11 mouse cellular contexts compared by ENCODE assay signal in the genomic region with DNA sequence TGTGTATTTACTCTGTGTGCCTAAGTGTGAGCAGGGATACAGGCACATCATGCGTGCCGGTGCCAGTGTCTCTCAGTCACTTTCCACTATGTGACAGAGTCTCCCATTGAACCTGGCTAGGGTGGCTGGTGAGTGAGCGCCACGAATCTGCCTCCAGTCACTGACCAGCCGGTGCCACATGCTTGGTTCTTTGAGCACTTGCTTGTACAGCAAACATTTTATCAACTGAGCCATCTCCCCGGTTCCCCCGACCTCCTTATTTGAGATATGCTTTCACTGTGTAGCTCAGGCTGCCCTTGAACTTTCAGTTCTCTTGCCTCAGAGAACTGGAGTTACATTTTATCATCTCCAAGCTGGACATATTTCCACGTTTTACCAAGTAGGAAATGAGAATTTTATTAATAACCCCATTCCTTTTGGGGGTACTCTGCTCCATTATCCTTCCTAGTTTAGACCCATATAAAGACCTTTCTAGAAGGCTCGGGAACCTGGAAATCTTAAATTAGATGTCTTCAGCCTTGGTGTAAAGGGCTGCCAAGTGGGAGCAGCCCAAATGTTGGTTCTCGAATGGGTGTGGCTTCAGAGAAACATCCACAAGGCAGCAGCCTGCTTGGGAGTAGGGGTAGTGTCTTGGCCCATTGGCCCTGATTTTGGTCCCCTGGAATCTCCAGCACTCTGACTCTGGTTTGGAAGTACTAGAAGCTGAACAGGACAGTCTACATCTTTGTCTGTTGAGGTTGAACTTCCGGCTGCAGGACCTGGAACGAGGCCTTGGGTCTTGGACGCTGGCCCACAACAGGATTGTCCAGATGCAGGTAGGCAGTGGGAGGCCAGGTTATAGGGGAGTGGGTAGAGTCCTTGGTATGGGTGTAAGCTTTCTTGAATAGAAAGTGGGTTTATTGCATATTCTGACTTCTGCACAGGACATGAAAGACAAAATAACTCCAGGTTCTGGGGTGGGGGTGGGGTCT. TPM values are rescaled to one million over a fixed set of nuclear protein-coding genes. Genes with fewer than 3 reads are reported as not detected.
A peak's percentile ranks its signal among the peaks of the same experiment; 100 is the strongest.
DNase-seq lines count a peak whose midpoint lies in the region; ATAC-seq and TF ChIP-seq lines count a peak whose summit lies in the region.
"Had no signal": no experiment of that assay in that cellular context is flagged by ENCODE, and none has a peak within 500 bp of the region (broad histone marks: within the 10 kb centered on the region; RNA-seq: fewer than 3 reads in every experiment).

No protein-coding gene starts in this region.

- no peaks in the 10 kb centered on the region for H3K9me3 ChIP-seq in hindbrain, embryonic 12.5 days (replicated peaks)
- no peaks in the 10 kb centered on the region for H3K9me3 ChIP-seq in hindbrain, postnatal 0 days (ENCODE audit: low read length)
- no peaks in the 10 kb centered on the region for H3K9me3 ChIP-seq in ES-E14 (ENCODE audit: control insufficient read depth, insufficient read depth, low read depth, low read length)
- H3K9me3 ChIP-seq in limb, embryonic 14.5 days (ENCODE audit: control insufficient read depth, low read length): no peaks in the 10 kb centered on the region

- H3K4me1 ChIP-seq in hindbrain, embryonic 12.5 days: peaks cover 7% of the 10 kb centered on the region; the same call in 1 of the 2 replicates
- peaks cover 2% of the 10 kb centered on the region; the same call in 1 of the 2 replicates for H3K4me1 ChIP-seq in hindbrain, postnatal 0 days (ENCODE audit: insufficient read depth, low read length)
- H3K4me1 ChIP-seq in ES-E14 (ENCODE audit: control insufficient read depth in 2 of 2, insufficient read depth in 2 of 2, low read length in 2 of 2, poor library complexity in 1 of 2): peaks cover 0 to 6% of the 10 kb centered on the region in 2 experiments; a peak in 2 of 4 replicates
- H3K4me1 ChIP-seq in limb, embryonic 14.5 days (ENCODE audit: control insufficient read depth, insufficient read depth, low read length): peaks cover 9% of the 10 kb centered on the region

- H3K36me3 ChIP-seq in hindbrain, embryonic 12.5 days: peaks cover 16% of the 10 kb centered on the region
- H3K36me3 ChIP-seq in hindbrain, postnatal 0 days (ENCODE audit: insufficient read depth, low read length): no peaks in the 10 kb centered on the region
- H3K36me3 ChIP-seq in ES-E14 (ENCODE audit: control insufficient read depth, insufficient read depth, low read length, poor library complexity, severe bottlenecking): peaks cover 5% of the 10 kb centered on the region; the same call in 1 of the 2 replicates
- H3K36me3 ChIP-seq in limb, embryonic 14.5 days (ENCODE audit: control insufficient read depth, insufficient read depth, low read length): peaks cover 36% of the 10 kb centered on the region

- no peak for TF ChIP-seq CTCF in hindbrain, postnatal 0 days (IDR thresholded peaks at IDR 0.05; ENCODE audit: low read depth)

- WGBS in hindbrain, embryonic 12.5 days: 80% methylated on average over 13 of the region's 13 CpGs
- WGBS in hindbrain, postnatal 0 days: 78% methylated on average over 13 of the region's 13 CpGs
- 70% methylated on average over 13 of the region's 13 CpGs for WGBS in limb, embryonic 14.5 days

- peak overlapping the region; percentile 27; the same call in 1 of the 2 replicates for H3K4me3 ChIP-seq in hindbrain, embryonic 12.5 days
- H3K4me3 ChIP-seq in hindbrain, postnatal 0 days (ENCODE audit: low read length): no peak overlapping the region
- H3K4me3 ChIP-seq in ES-E14 (ENCODE audit: insufficient read depth in 1 of 2, low read depth in 1 of 2, low read length in 2 of 2, poor library complexity in 1 of 2, severe bottlenecking in 1 of 2): peak overlapping the region; percentile 68 to 78; a peak in 3 of 4 replicates
- H3K4me3 ChIP-seq in limb, embryonic 14.5 days (replicated peaks; ENCODE audit: low read length): peak overlapping the region; percentile 45

- in situ Hi-C loops in ES-E14 (cut with MboI; ENCODE audit: low sequenced_read_pairs in 2 of 2, unreplicated experiment in 2 of 2): no loop called here

- peak; percentile 72 to 81 for DNase-seq in adrenal gland, adult (ENCODE audit: inconsistent age in 2 of 2, low spot score in 1 of 2)
- DNase-seq in adrenal gland, adult 18-20 months (ENCODE audit: low spot score in 2 of 2): no peak
- no peak for DNase-seq in hindbrain, postnatal 0 days (ENCODE audit: low spot score)
- no peak for DNase-seq in ES-E14 (ENCODE audit: low read depth, low spot score)
- no peak for DNase-seq in limb, embryonic 14.5 days (ENCODE audit: low spot score)
- no peak for DNase-seq in retina, postnatal 1 day
- no peak for DNase-seq in cerebellum, adult 11 months
- DNase-seq: kidney, postnatal 14 days; midbrain, embryonic 14.5 days had no signal

- no peak overlapping the region for H3K27ac ChIP-seq in hindbrain, embryonic 12.5 days
- no peak overlapping the region for H3K27ac ChIP-seq in hindbrain, postnatal 0 days
- no peak overlapping the region for H3K27ac ChIP-seq in ES-E14 (ENCODE audit: insufficient read depth, low read depth, low read length, poor library complexity, severe bottlenecking)
- no peak overlapping the region for H3K27ac ChIP-seq in limb, embryonic 14.5 days (replicated peaks; ENCODE audit: low read depth, low read length)

- no peak overlapping the region for H3K9ac ChIP-seq in hindbrain, embryonic 12.5 days
- H3K9ac ChIP-seq in hindbrain, postnatal 0 days (replicated peaks; ENCODE audit: low read length): no peak overlapping the region
- no peak overlapping the region for H3K9ac ChIP-seq in ES-E14 (ENCODE audit: insufficient read depth, low read depth, low read length, poor library complexity, severe bottlenecking)
- peak overlapping the region; percentile 44 for H3K9ac ChIP-seq in limb, embryonic 14.5 days (ENCODE audit: low read depth, low read length, severe bottlenecking)

- no peak for ATAC-seq in hindbrain, embryonic 12.5 days (ENCODE audit: low FRiP score)
- no peak for ATAC-seq in hindbrain, postnatal 0 days
- ATAC-seq in limb, embryonic 14.5 days (ENCODE audit: low FRiP score, low read depth): no peak

- H3K4me2 ChIP-seq in hindbrain, embryonic 12.5 days (replicated peaks): peak overlapping the region; percentile 43; the same call in 1 of the 2 replicates
- H3K4me2 ChIP-seq in hindbrain, postnatal 0 days (ENCODE audit: low read depth, low read length): no peak overlapping the region
- peak overlapping the region; percentile 52 for H3K4me2 ChIP-seq in limb, embryonic 14.5 days (replicated peaks; ENCODE audit: low read depth, low read length, severe bottlenecking)

- H3K27me3 ChIP-seq in hindbrain, embryonic 12.5 days: no peaks in the 10 kb centered on the region
- H3K27me3 ChIP-seq in hindbrain, postnatal 0 days (ENCODE audit: insufficient read depth, low read length): no peaks in the 10 kb centered on the region
- H3K27me3 ChIP-seq in limb, embryonic 14.5 days (ENCODE audit: control insufficient read depth, insufficient read depth, low read length): no peaks in the 10 kb centered on the region

- TF ChIP-seq POLR2A in limb, embryonic 14.5 days (IDR thresholded peaks at IDR 0.05; ENCODE audit: borderline replicate concordance, extremely low read depth, insufficient read depth, insufficient read length): no peak

RNA-seq across cellular contexts. Expression of gene Syne4, which starts 1.2 kb away (rescaled TPM):
- 10 to 100 TPM; 21.8 to 31.5 TPM for total RNA-seq in adrenal gland, adult 18-20 months (2021)
- 36.9 and 39.2 TPM in 2 replicates for polyA plus RNA-seq in hindbrain, embryonic 12.5 days (2016; fragmentation: Nextera tagmentation; extraction: Ambion mirVana)
- 13.2 and 16.5 TPM in 2 replicates for total RNA-seq in hindbrain, postnatal 0 days (2014; rRNA removed)
- polyA plus RNA-seq in hindbrain, postnatal 0 days (2015; fragmentation: Nextera tagmentation; extraction: Ambion mirVana): 11.4 and 12.6 TPM in 2 replicates
- 14.5 and 25.5 TPM in 2 replicates for total RNA-seq in ES-E14 (2012; rRNA removed)
- polyA plus RNA-seq in limb, embryonic 14.5 days (2012; rRNA removed): 141 and 209 TPM in 2 replicates
- 40.3 and 56.2 TPM in 2 replicates for polyA plus RNA-seq in limb, embryonic 14.5 days (2014; fragmentation: Nextera tagmentation; extraction: Ambion mirVana)
- total RNA-seq: common myeloid progenitor, adult 5-6 weeks had no signal

RNA-seq across cellular contexts. Expression of gene E130208F15Rik, which starts 5.7 kb away (rescaled TPM):
- total RNA-seq in adrenal gland, adult 18-20 months (2021): 1 to 10 TPM in 1 of 2 experiments, under 1 TPM in 1; 0.63 to 1.0 TPM
- 0.33 and 0.49 TPM in 2 replicates for polyA plus RNA-seq in hindbrain, embryonic 12.5 days (2016; fragmentation: Nextera tagmentation; extraction: Ambion mirVana)
- total RNA-seq in hindbrain, postnatal 0 days (2014; rRNA removed): 1.8 TPM in 1 of 2 replicates, not detected in the other
- 0.79 TPM in 1 of 2 replicates, not detected in the other for polyA plus RNA-seq in hindbrain, postnatal 0 days (2015; fragmentation: Nextera tagmentation; extraction: Ambion mirVana)
- 1.9 and 3.3 TPM in 2 replicates for total RNA-seq in ES-E14 (2012; rRNA removed)
- polyA plus RNA-seq in limb, embryonic 14.5 days (2012; rRNA removed): 0.98 and 1.1 TPM in 2 replicates
- polyA plus RNA-seq in limb, embryonic 14.5 days (2014; fragmentation: Nextera tagmentation; extraction: Ambion mirVana): not detected in 2 replicates
- polyA plus RNA-seq: midbrain, embryonic 14.5 days had no signal

RNA-seq across cellular contexts. Expression of gene Alkbh6, which starts 7.3 kb away (rescaled TPM):
- total RNA-seq in adrenal gland, adult 18-20 months (2021): 10 to 100 TPM; 56.3 to 74.8 TPM
- 87.1 and 93.5 TPM in 2 replicates for polyA plus RNA-seq in hindbrain, embryonic 12.5 days (2016; fragmentation: Nextera tagmentation; extraction: Ambion mirVana)
- 75.4 and 116 TPM in 2 replicates for total RNA-seq in hindbrain, postnatal 0 days (2014; rRNA removed)
- 129 and 131 TPM in 2 replicates for polyA plus RNA-seq in hindbrain, postnatal 0 days (2015; fragmentation: Nextera tagmentation; extraction: Ambion mirVana)
- total RNA-seq in ES-E14 (2012; rRNA removed): 24.5 and 37.8 TPM in 2 replicates
- polyA plus RNA-seq in limb, embryonic 14.5 days (2012; rRNA removed): 124 and 169 TPM in 2 replicates
- polyA plus RNA-seq in limb, embryonic 14.5 days (2014; fragmentation: Nextera tagmentation; extraction: Ambion mirVana): 79.7 and 86.6 TPM in 2 replicates

RNA-seq across cellular contexts. Expression of gene Sdhaf1, which starts 7.9 kb away (rescaled TPM):
- total RNA-seq in adrenal gland, adult 18-20 months (2021): 10 to 100 TPM in 1 of 2 experiments, 1 to 10 TPM in 1; 8.8 to 12.0 TPM
- 22.3 and 23.4 TPM in 2 replicates for polyA plus RNA-seq in hindbrain, embryonic 12.5 days (2016; fragmentation: Nextera tagmentation; extraction: Ambion mirVana)
- total RNA-seq in hindbrain, postnatal 0 days (2014; rRNA removed): 12.9 and 14.7 TPM in 2 replicates
- polyA plus RNA-seq in hindbrain, postnatal 0 days (2015; fragmentation: Nextera tagmentation; extraction: Ambion mirVana): 17.8 and 19.3 TPM in 2 replicates
- 6.6 and 8.5 TPM in 2 replicates for total RNA-seq in ES-E14 (2012; rRNA removed)
- polyA plus RNA-seq in limb, embryonic 14.5 days (2012; rRNA removed): 18.6 and 19.2 TPM in 2 replicates
- 19.7 and 20.7 TPM in 2 replicates for polyA plus RNA-seq in limb, embryonic 14.5 days (2014; fragmentation: Nextera tagmentation; extraction: Ambion mirVana)

RNA-seq across cellular contexts. Expression of gene Clip3, which starts 24.3 kb away (rescaled TPM):
- total RNA-seq in adrenal gland, adult 18-20 months (2021): 10 to 100 TPM; 22.6 to 24.3 TPM
- polyA plus RNA-seq in hindbrain, embryonic 12.5 days (2016; fragmentation: Nextera tagmentation; extraction: Ambion mirVana): 74.8 and 88.1 TPM in 2 replicates
- total RNA-seq in hindbrain, postnatal 0 days (2014; rRNA removed): 144 and 172 TPM in 2 replicates
- 106 and 118 TPM in 2 replicates for polyA plus RNA-seq in hindbrain, postnatal 0 days (2015; fragmentation: Nextera tagmentation; extraction: Ambion mirVana)
- total RNA-seq in ES-E14 (2012; rRNA removed): 4.4 and 5.4 TPM in 2 replicates
- 106 and 122 TPM in 2 replicates for polyA plus RNA-seq in limb, embryonic 14.5 days (2012; rRNA removed)
- 55.1 and 56.7 TPM in 2 replicates for polyA plus RNA-seq in limb, embryonic 14.5 days (2014; fragmentation: Nextera tagmentation; extraction: Ambion mirVana)
- total RNA-seq: common myeloid progenitor, adult 5-6 weeks had no signal

Comparison
In these comparisons a context has a peak if more than half of its experiments do, and no peak if none do; other contexts are left out.
1. DNase-seq: peak in adrenal gland, adult (2 of 2); none in adrenal gland, adult 18-20 months (0 of 2), hindbrain, postnatal 0 days (single experiment), ES-E14 (single experiment), limb, embryonic 14.5 days (single experiment), retina, postnatal 1 day (single experiment) and cerebellum, adult 11 months (single experiment).